Mouse (Mus musculus): ENCODE results near the gene Hoxa1. TPM values are rescaled to one million over a fixed set of nuclear protein-coding genes. Genes with fewer than 3 reads are reported as not detected.
A peak's percentile ranks its signal among the peaks of the same experiment; 100 is the strongest.

The Hoxa1 gene
- polyA plus RNA-seq, 1 experiment = 2.0 TPM

DNA sequence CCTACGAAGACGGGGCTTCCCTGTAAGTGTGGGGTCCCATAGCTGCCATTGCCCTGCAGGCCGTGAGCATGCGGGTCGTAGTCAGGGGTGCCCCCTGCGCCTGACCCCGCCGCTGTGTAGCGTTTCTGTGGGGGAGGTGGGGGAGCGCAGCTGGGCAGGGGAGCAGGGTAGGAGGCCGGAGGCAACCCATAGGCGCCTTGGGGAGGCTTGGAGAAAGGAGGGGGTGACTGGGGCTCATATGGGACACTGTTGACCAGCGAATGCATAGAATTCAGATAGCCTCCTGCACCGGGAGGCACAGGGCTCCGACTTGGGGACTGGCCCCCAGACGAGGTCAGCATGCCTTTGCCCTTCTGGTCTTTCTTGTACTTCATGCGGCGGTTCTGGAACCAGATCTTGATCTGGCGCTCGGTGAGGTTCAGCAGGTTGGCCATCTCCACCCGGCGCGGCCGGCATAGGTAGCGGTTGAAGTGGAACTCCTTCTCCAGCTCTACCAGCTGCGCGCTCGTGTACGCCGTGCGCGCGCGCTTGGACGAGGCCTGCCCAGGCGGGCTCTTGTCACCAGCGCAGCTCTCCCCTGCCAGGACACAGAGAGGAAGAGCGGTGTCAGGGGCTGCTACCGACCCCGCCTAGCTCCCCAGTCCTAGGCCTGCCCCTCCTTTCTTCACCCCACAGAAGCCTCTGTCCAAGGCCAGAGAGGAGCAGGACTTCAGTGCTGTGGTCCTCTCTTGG lies 12.2 kb upstream of the Hoxa1 start:
- no peak overlapping the region for H3K4me2 ChIP-seq (ENCODE audit: low read depth)
- H3K4me3 ChIP-seq = no peak overlapping the region
- TF ChIP-seq SRF (IDR thresholded peaks at IDR 0.05; ENCODE audit: control insufficient read depth, insufficient read length, low read depth) = no peak
- no peak for TF ChIP-seq POLR2AphosphoS2 (IDR thresholded peaks at IDR 0.05; ENCODE audit: insufficient read length, low read depth)
- no peak for TF ChIP-seq E2F4 (IDR thresholded peaks at IDR 0.05; ENCODE audit: insufficient read depth)
- no peak for TF ChIP-seq MYOG (IDR thresholded peaks at IDR 0.05; ENCODE audit: control insufficient read depth in 1 of 3, insufficient read depth in 1 of 3, insufficient read length in 2 of 3, low read depth in 2 of 3)
- no peak for TF ChIP-seq REST (IDR thresholded peaks at IDR 0.05; ENCODE audit: insufficient read depth, insufficient read length)
- TF ChIP-seq MAX (IDR thresholded peaks at IDR 0.05; ENCODE audit: low read depth) = no peak
- no peak for TF ChIP-seq TCF3 (IDR thresholded peaks at IDR 0.05; ENCODE audit: insufficient read length, low read depth)
- no peak for TF ChIP-seq CEBPB (IDR thresholded peaks at IDR 0.05; ENCODE audit: insufficient read depth, poor library complexity, severe bottlenecking)
- TF ChIP-seq MYOD1 (IDR thresholded peaks at IDR 0.05; ENCODE audit: control insufficient read depth in 1 of 3, insufficient read length in 2 of 3, low read depth in 2 of 3) = no peak
- TF ChIP-seq USF1 (IDR thresholded peaks at IDR 0.05; ENCODE audit: low read depth) = no peak
- TF ChIP-seq TCF12 (IDR thresholded peaks at IDR 0.05; ENCODE audit: insufficient read depth, poor library complexity, severe bottlenecking) = no peak
- no peaks in the 10 kb centered on the region for H3K27me3 ChIP-seq (ENCODE audit: control insufficient read depth, insufficient read depth, insufficient read length)
- no peaks in the 10 kb centered on the region for H3K36me3 ChIP-seq (ENCODE audit: control insufficient read depth, insufficient read depth)
- H3ac ChIP-seq (ENCODE audit: control insufficient read depth, insufficient read length) = no peak overlapping the region
- H3K79me2 ChIP-seq (ENCODE audit: control insufficient read depth, insufficient read depth) = no peaks in the 10 kb centered on the region

DNA sequence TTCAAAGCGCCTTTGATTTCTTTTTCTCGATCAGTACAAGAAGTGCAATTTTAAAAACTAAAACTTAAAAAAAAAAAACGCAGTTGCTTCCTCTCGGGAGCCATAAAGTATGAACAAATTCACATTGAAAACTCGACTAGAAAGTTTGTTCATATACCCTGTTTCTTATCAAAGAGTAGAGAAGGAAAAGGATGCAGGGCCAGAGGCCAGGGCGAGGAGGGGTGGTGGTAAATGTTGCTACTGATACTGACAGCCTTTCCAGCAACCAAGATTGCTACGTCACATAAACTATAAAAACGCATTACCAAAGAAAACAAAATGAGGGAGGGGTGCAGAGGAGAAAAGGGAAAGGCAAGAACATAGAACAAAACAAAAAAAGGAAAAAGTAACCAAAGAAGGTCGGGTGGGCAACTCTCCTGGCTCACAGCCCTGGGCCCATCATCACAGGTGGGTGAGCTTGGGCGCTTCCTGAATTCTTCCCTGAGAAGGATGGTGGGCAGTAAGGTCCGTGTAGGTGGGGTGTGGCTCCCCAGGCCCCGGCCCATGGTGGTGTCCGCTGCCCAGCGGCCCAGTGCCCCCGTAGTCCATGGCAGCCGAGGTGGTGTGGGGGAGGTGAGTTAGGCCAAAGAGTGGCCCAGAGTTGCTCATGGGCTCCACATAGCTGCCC lies 11.5 kb upstream of the Hoxa1 start:
- Histone ChIP-seq H3ac (ENCODE audit: control insufficient read depth, insufficient read length) (no peak overlapping the region), H3K79me2 (ENCODE audit: control insufficient read depth, insufficient read depth) (no peaks in the 10 kb centered on the region), H3K4me3 (no peak overlapping the region), H3K4me2 (ENCODE audit: low read depth) (no peak overlapping the region), H3K36me3 (ENCODE audit: control insufficient read depth, insufficient read depth) (no peaks in the 10 kb centered on the region), H3K27me3 (ENCODE audit: control insufficient read depth, insufficient read depth, insufficient read length) (no peaks in the 10 kb centered on the region)
- TF ChIP-seq SRF (IDR thresholded peaks at IDR 0.05; ENCODE audit: control insufficient read depth, insufficient read length, low read depth) = no peak
- peak in 1 of 3 experiments; percentile 3 for TF ChIP-seq MYOG (IDR thresholded peaks at IDR 0.05; ENCODE audit: control insufficient read depth in 1 of 3, insufficient read depth in 1 of 3, insufficient read length in 2 of 3, low read depth in 2 of 3)
- no peak for TF ChIP-seq CEBPB (IDR thresholded peaks at IDR 0.05; ENCODE audit: insufficient read depth, poor library complexity, severe bottlenecking)
- no peak for TF ChIP-seq USF1 (IDR thresholded peaks at IDR 0.05; ENCODE audit: low read depth)
- no peak for TF ChIP-seq POLR2A (IDR thresholded peaks at IDR 0.05; ENCODE audit: insufficient read length, low read depth)

DNA sequence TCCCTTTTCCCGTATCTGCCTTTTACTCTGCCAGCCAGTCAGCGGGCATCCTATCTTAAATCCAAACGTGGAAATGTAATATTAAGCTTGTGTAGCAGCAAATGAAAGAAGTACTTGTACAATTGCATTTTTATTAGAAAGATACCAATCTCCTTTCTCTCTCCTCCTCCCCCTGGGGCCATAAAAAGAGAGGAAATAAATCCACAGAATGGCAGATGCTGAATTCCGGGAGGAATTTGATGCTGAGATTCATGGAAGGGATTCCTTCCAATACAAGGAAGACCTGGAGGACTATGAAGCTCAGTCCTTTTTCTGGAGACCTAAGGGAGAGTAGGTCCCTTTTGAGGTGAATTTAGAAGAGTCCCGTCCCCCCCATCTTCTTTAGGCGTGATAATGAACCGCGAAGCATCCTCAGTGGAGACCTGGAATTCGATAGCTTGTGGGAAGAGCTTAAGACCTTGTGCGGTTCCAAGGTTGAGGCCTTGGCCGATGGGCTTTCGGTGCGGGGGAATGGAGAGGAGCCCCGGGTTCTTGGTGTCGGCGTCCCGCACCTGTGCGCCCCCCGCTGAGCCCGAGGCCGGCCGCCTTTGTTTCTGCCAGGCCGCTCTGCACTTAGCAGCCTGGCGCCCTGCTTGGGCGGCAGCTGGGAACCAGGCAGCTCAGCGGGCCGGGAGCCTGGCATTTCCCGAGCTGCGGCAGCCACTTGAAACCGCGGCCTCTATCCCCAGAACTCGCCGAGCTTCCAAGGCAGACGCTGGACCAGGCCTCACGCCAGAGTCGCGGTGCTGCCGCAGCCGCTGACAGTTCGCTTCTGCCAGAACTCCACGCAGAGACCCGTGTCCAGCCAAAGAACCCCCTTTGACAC lies 10.3 kb upstream of the Hoxa1 start:
- Histone ChIP-seq H3K4me2 (ENCODE audit: low read depth) (no peak overlapping the region), H3K79me2 (ENCODE audit: control insufficient read depth, insufficient read depth) (no peaks in the 10 kb centered on the region), H3K36me3 (ENCODE audit: control insufficient read depth, insufficient read depth) (peaks cover under 1% of the 10 kb centered on the region), H3K27me3 (ENCODE audit: control insufficient read depth, insufficient read depth, insufficient read length) (no peaks in the 10 kb centered on the region), H3K4me3 (no peak overlapping the region), H3ac (ENCODE audit: control insufficient read depth, insufficient read length) (no peak overlapping the region)
- TF ChIP-seq REST (IDR thresholded peaks at IDR 0.05; ENCODE audit: insufficient read depth, insufficient read length) (no peak), SRF (IDR thresholded peaks at IDR 0.05; ENCODE audit: control insufficient read depth, insufficient read length, low read depth) (no peak), POLR2A (IDR thresholded peaks at IDR 0.05; ENCODE audit: insufficient read length, low read depth) (no peak), MYOG (IDR thresholded peaks at IDR 0.05; ENCODE audit: control insufficient read depth in 1 of 3, insufficient read depth in 1 of 3, insufficient read length in 2 of 3, low read depth in 2 of 3) (no peak), MAX (IDR thresholded peaks at IDR 0.05; ENCODE audit: low read depth) (no peak), CEBPB (IDR thresholded peaks at IDR 0.05; ENCODE audit: insufficient read depth, poor library complexity, severe bottlenecking) (no peak), TCF12 (IDR thresholded peaks at IDR 0.05; ENCODE audit: insufficient read depth, poor library complexity, severe bottlenecking) (no peak), TCF3 (IDR thresholded peaks at IDR 0.05; ENCODE audit: insufficient read length, low read depth) (no peak), USF1 (IDR thresholded peaks at IDR 0.05; ENCODE audit: low read depth) (no peak), E2F4 (IDR thresholded peaks at IDR 0.05; ENCODE audit: insufficient read depth) (no peak), MYOD1 (IDR thresholded peaks at IDR 0.05; ENCODE audit: control insufficient read depth in 1 of 3, insufficient read length in 2 of 3, low read depth in 2 of 3) (no peak), POLR2AphosphoS2 (IDR thresholded peaks at IDR 0.05; ENCODE audit: insufficient read length, low read depth) (no peak)

DNA sequence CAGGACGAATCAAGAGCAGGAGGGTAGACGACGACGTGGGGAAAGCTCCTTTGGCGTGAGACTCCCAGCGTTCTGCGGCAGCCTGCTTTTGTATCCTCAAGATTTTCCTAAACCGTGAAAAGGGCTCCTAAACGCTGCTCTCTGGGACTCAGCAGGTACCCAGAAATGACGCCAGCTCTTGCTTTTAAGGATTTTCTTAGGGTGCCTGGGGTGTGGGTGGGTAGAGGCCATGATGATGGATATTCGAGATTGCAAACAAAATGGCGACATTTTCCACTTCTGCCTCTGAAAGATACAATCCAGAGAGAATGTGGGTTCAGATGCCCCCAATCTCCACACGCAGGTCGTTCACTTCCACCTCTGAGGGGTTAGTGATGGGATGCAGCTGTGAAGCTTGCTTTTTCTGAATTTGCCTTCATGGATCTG lies 9.6 kb upstream of the Hoxa1 start:
- Histone ChIP-seq H3ac (ENCODE audit: control insufficient read depth, insufficient read length) (no peak overlapping the region), H3K79me2 (ENCODE audit: control insufficient read depth, insufficient read depth) (no peaks in the 10 kb centered on the region), H3K27me3 (ENCODE audit: control insufficient read depth, insufficient read depth, insufficient read length) (no peaks in the 10 kb centered on the region), H3K36me3 (ENCODE audit: control insufficient read depth, insufficient read depth) (peaks cover 7% of the 10 kb centered on the region), H3K4me3 (no peak overlapping the region), H3K4me2 (ENCODE audit: low read depth) (no peak overlapping the region)
- TF ChIP-seq TCF3 (IDR thresholded peaks at IDR 0.05; ENCODE audit: insufficient read length, low read depth) = no peak
- TF ChIP-seq CEBPB (IDR thresholded peaks at IDR 0.05; ENCODE audit: insufficient read depth, poor library complexity, severe bottlenecking) = no peak
- no peak for TF ChIP-seq REST (IDR thresholded peaks at IDR 0.05; ENCODE audit: insufficient read depth, insufficient read length)
